Mouse (Mus musculus) G1E (cell line): ENCODE measurements at regions not wholly inside any gene's neighbourhood (a gene's known extent, or its start where the extent isn't known, plus 50 kb on each side); places are given as distances from the start of the nearest gene placed in this dataset.

Experiments
- CTCF ChIP-seq: IDR thresholded peaks from 2 replicates; pipeline ENCODE4 v1.5.1; 2012; ENCODE audit warnings: low read depth, low read length, inconsistent platforms, mixed read lengths
- GATA1 ChIP-seq: IDR thresholded peaks from 2 replicates; pipeline ENCODE4 v1.6.1; 2012; ENCODE audit warnings: borderline replicate concordance, low read length, inconsistent platforms, mixed read lengths
- POLR2AphosphoS5 ChIP-seq: IDR thresholded peaks from 2 replicates; pipeline ENCODE4 v1.6.1; 2012; ENCODE audit warnings: low read depth, low read length, inconsistent platforms; ENCODE audit not compliant: insufficient replicate concordance
- TAL1 ChIP-seq: conservative IDR thresholded peaks from 2 replicates; pipeline ENCODE4 v1.6.1; 2012; ENCODE audit warnings: low read depth, low read length, inconsistent platforms, mixed read lengths

DNA sequence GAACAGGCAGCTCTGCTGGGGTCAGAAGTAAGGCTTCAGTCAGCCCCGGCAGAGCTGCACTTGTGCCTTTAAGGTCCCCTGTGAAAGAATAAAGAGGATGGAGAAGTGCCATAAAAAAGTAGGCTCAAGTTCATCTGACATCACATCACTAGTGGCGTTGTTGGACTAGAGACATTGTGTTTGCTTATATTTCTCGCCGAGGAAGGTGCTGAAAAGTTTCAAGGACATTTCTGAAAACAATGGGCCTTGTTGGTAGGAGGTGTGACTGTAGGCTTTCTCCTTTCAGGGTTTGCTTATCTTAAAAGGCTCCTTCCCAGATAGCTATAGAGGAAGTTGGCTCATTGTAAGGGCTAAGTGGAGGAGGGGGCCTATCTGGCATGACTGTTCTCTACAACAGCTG lies 924.6 kb downstream of the Car8 start:
- TF ChIP-seq CTCF (no peak), GATA1 (no peak), POLR2AphosphoS5 (no peak), TAL1 (no peak)
